Mouse (Mus musculus) embryonic fibroblast, embryonic 13.5 days (primary cell): ENCODE measurements around the gene Pknox2.

ENCODE experiments used
- CTCF ChIP-seq: IDR thresholded peaks from 2 replicates; pipeline ENCODE4 v1.5.1; 2011; ENCODE audit warnings: mild to moderate bottlenecking, control low read depth, low read length, moderate library complexity, borderline replicate concordance; ENCODE audit not compliant: insufficient read depth
- POLR2A ChIP-seq: IDR thresholded peaks from 2 replicates; pipeline ENCODE4 v1.6.1; 2011; ENCODE audit warnings: low read depth, mild to moderate bottlenecking, control low read depth, low read length, moderate library complexity

DNA sequence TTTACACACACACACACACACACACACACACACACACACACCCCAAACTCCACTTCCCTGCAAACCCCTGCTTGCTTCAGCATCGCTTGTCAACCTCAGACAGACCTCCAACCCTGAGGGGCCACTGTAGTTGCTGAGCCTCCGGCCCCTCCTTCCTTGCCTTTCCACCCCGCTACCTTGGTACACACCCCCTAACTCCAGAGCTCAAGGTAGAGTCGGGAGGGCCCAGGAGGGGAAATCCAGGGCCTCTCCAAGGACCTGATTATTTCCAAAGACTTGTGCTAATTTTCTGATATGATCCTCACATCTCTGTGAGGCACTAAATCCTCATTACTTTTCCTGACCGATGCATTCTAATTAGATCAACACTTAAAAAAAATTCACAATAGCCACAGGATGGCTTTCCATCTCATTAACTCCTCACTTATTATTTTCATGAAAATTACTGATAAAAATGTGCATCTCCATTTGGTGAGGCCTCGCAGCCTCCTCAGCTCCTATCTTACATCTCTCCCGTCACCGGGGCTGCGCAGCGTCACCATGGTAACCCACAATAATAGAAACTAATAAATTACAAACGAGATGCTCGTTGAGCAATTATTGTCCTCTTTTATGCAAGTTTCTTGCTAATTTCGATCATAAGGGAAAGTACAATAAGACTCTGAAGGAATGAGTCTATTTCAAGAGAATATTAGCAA, 225.3 kb downstream of the Pknox2 start:
- no peak for TF ChIP-seq CTCF
- TF ChIP-seq POLR2A, result no peak
